Mouse (Mus musculus) lung, embryonic 15.5 days (tissue): ENCODE measurements around the gene Ppip5k1. TPM values are rescaled to one million over a fixed set of nuclear protein-coding genes. Genes with fewer than 3 reads are reported as not detected.

Source experiments
- ATAC-seq: fragments of 200-750 bp; cut with Nextera tagmentation; 2 replicates; pipeline ENCODE4 v1.8.0; 2017; ENCODE audit warnings: moderate number of reproducible peaks, borderline replicate concordance; ENCODE audit not compliant: low FRiP score, low TSS enrichment; ENCODE audit errors: extremely low read depth
- H3K27ac ChIP-seq: fragments of 300-500 bp; sonication (generic); 2 replicates; pipeline ENCODE4 v1.5.1; 2015; ENCODE audit warnings: moderate library complexity, mild to moderate bottlenecking, inconsistent platforms
- H3K27me3 ChIP-seq: fragments of 300-500 bp; sonication (generic); 2 replicates; pipeline ENCODE4 v1.6.1; 2015; ENCODE audit warnings: inconsistent platforms
- H3K36me3 ChIP-seq: fragments of 300-500 bp; sonication (generic); 2 replicates; pipeline ENCODE4 v1.6.1; 2015; ENCODE audit warnings: inconsistent platforms
- H3K4me1 ChIP-seq: fragments of 300-500 bp; sonication (generic); 2 replicates; pipeline ENCODE4 v1.6.1; 2015; ENCODE audit warnings: inconsistent platforms
- H3K4me2 ChIP-seq: fragments of 300-500 bp; sonication (generic); 2 replicates; pipeline ENCODE4 v1.6.1; 2015; ENCODE audit warnings: inconsistent platforms, mild to moderate bottlenecking, moderate library complexity
- H3K4me3 ChIP-seq: fragments of 300-500 bp; sonication (generic); 2 replicates; pipeline ENCODE4 v1.5.1; 2015; ENCODE audit warnings: mild to moderate bottlenecking, inconsistent platforms
- H3K9ac ChIP-seq: fragments of 300-500 bp; sonication (generic); 2 replicates; pipeline ENCODE4 v1.6.1; 2015; ENCODE audit warnings: inconsistent platforms
- H3K9me3 ChIP-seq: fragments of 300-500 bp; sonication (generic); 2 replicates; pipeline ENCODE4 v1.6.1; 2016; ENCODE audit warnings: inconsistent platforms
- WGBS: fragments of 180-500 bp; shearing (Covaris S2); methylation state at CpG from one replicate; pipeline ENCODE4 v1.1.7; 2015; 5-methylcytosine and 5-hydroxymethylcytosine counted together
- polyA plus RNA-seq: library from polyadenylated mRNA; unstranded; fragments of >200 nt; fragmentation: Nextera tagmentation; extraction: Ambion mirVana; gene quantifications from 2 replicates; pipeline ENCODE4 v1.2.1, GENCODE M21; 2015

Gene Ppip5k1
- polyA plus RNA-seq, 1 experiment from 2014 or later, result 12.3 TPM

GRCm38 (mm10) chr2:121297701-121298100 lies 57.5 kb downstream of the Ppip5k1 start:
- Histone ChIP-seq H3K27me3 (peaks cover 47% of the 10 kb centered on the region), H3K4me1 (peaks cover 43% of the 10 kb centered on the region), H3K4me3 (no peak overlapping the region), H3K9me3 (no peaks in the 10 kb centered on the region), H3K36me3 (no peaks in the 10 kb centered on the region), H3K27ac (no peak overlapping the region), H3K4me2 (0 out of 2 replicates have a peak overlapping the region, but pooled peaks have one; percentile 19), H3K9ac (no peak overlapping the region)
- 16% methylated on average over 9 of the region's 9 CpGs for WGBS
- no peak for ATAC-seq

- ATAC-seq, result no peak
- H3K27ac ChIP-seq, result no peak overlapping the region
- H3K36me3 ChIP-seq, result no peaks in the 10 kb centered on the region
- no peak overlapping the region for H3K9ac ChIP-seq
- H3K4me1 ChIP-seq, result peaks cover 43% of the 10 kb centered on the region
- 23% methylated on average over 6 of the region's 6 CpGs for WGBS
- peaks cover 51% of the 10 kb centered on the region for H3K27me3 ChIP-seq
- H3K4me3 ChIP-seq, result peak overlapping the region; percentile 49
- no peaks in the 10 kb centered on the region for H3K9me3 ChIP-seq
- H3K4me2 ChIP-seq, result peak overlapping the region; percentile 82
Measured at GRCm38 (mm10) chr2:121296754-121297231, 58.4 kb downstream of the Ppip5k1 start.

GRCm38 (mm10) chr2:121295608-121296571 lies 59.3 kb downstream of the Ppip5k1 start:
- Histone ChIP-seq H3K9ac (peak overlapping the region; percentile 47), H3K9me3 (no peaks in the 10 kb centered on the region), H3K4me1 (peaks cover 43% of the 10 kb centered on the region), H3K36me3 (no peaks in the 10 kb centered on the region), H3K4me3 (peak overlapping the region; percentile 49), H3K27ac (no peak overlapping the region), H3K27me3 (peaks cover 60% of the 10 kb centered on the region), H3K4me2 (peak overlapping the region; percentile 82)
- ATAC-seq, result peak; percentile 32
- WGBS, result 2% methylated on average over 15 of the region's 15 CpGs

GRCm38 (mm10) chr2:121294753-121295607 lies 60.2 kb downstream of the Ppip5k1 start:
- Histone ChIP-seq H3K9ac (peak overlapping the region; percentile 47), H3K4me3 (peak overlapping the region; percentile 49), H3K4me2 (peak overlapping the region; percentile 82), H3K36me3 (no peaks in the 10 kb centered on the region), H3K4me1 (peaks cover 43% of the 10 kb centered on the region), H3K9me3 (no peaks in the 10 kb centered on the region), H3K27me3 (peaks cover 64% of the 10 kb centered on the region), H3K27ac (no peak overlapping the region; the same call in 1 of the 2 replicates)
- ATAC-seq, result peak; percentile 84
- under 1% methylated on average over 18 of the region's 18 CpGs for WGBS

GRCm38 (mm10) chr2:121294182-121294581 lies 61.0 kb downstream of the Ppip5k1 start:
- peaks cover 47% of the 10 kb centered on the region for H3K4me1 ChIP-seq
- no peak overlapping the region for H3K27ac ChIP-seq
- 0 out of 2 replicates have a peak overlapping the region, but pooled peaks have one; percentile 49 for H3K4me3 ChIP-seq
- no peaks in the 10 kb centered on the region for H3K36me3 ChIP-seq
- WGBS, result 16% methylated on average over 4 of the region's 4 CpGs
- ATAC-seq, result no peak
- H3K9ac ChIP-seq, result 0 out of 2 replicates have a peak overlapping the region, but pooled peaks have one; percentile 18
- no peaks in the 10 kb centered on the region for H3K9me3 ChIP-seq
- peak overlapping the region; percentile 82 for H3K4me2 ChIP-seq
- peaks cover 62% of the 10 kb centered on the region for H3K27me3 ChIP-seq

GRCm38 (mm10) chr2:121292316-121293013 lies 62.7 kb downstream of the Ppip5k1 start:
- H3K9me3 ChIP-seq, result no peaks in the 10 kb centered on the region
- H3K4me2 ChIP-seq, result no peak overlapping the region
- H3K4me3 ChIP-seq, result no peak overlapping the region
- H3K27me3 ChIP-seq, result peaks cover 64% of the 10 kb centered on the region
- H3K27ac ChIP-seq, result no peak overlapping the region
- ATAC-seq, result no peak
- 62% methylated on average over 5 of the region's 5 CpGs for WGBS
- H3K36me3 ChIP-seq, result no peaks in the 10 kb centered on the region
- peaks cover 46% of the 10 kb centered on the region for H3K4me1 ChIP-seq
- H3K9ac ChIP-seq, result no peak overlapping the region

GRCm38 (mm10) chr2:121289730-121290540 lies 65.3 kb downstream of the Ppip5k1 start:
- H3K9ac ChIP-seq, result 0 out of 2 replicates have a peak overlapping the region, but pooled peaks have one; percentile 1
- H3K27me3 ChIP-seq, result peaks cover 43% of the 10 kb centered on the region
- H3K27ac ChIP-seq, result no peak overlapping the region
- peaks cover 23% of the 10 kb centered on the region for H3K4me1 ChIP-seq
- no peaks in the 10 kb centered on the region for H3K36me3 ChIP-seq
- peak overlapping the region; percentile 64 for H3K4me2 ChIP-seq
- ATAC-seq, result 0 out of 2 replicates have a peak, but pooled peaks have one; percentile 8
- peak overlapping the region; percentile 39 for H3K4me3 ChIP-seq
- 5% methylated on average over 36 of the region's 36 CpGs for WGBS
- H3K9me3 ChIP-seq, result no peaks in the 10 kb centered on the region

GRCm38 (mm10) chr2:121288901-121289729 lies 66.1 kb downstream of the Ppip5k1 start, which contains the start of gene Map1a:
TSS of gene Map1a (plus strand) at chr2:121289600.
- Histone ChIP-seq H3K9ac (0 out of 2 replicates have a peak within 1 kb of the TSS, but pooled peaks have one; percentile 1), H3K4me2 (peak within 1 kb of the TSS; percentile 64), H3K9me3 (no peaks in the 10 kb centered on the region), H3K4me1 (peaks cover 15% of the 10 kb centered on the region), H3K36me3 (no peaks in the 10 kb centered on the region), H3K4me3 (peak within 1 kb of the TSS; percentile 39), H3K27me3 (peaks cover 43% of the 10 kb centered on the region), H3K27ac (no peak within 1 kb of the TSS)
- peak; percentile 96 for ATAC-seq
- 2% methylated on average over 48 of the region's 48 CpGs for WGBS

- no peak overlapping the region for H3K4me2 ChIP-seq
- peaks cover 11% of the 10 kb centered on the region for H3K4me1 ChIP-seq
- 68% methylated on average over 2 of the region's 2 CpGs for WGBS
- H3K27ac ChIP-seq, result no peak overlapping the region
- no peak overlapping the region for H3K9ac ChIP-seq
- H3K4me3 ChIP-seq, result no peak overlapping the region
- no peaks in the 10 kb centered on the region for H3K36me3 ChIP-seq
- H3K9me3 ChIP-seq, result no peaks in the 10 kb centered on the region
- H3K27me3 ChIP-seq, result peaks cover 40% of the 10 kb centered on the region
- ATAC-seq, result no peak
Measured at GRCm38 (mm10) chr2:121287850-121288249, 67.3 kb downstream of the Ppip5k1 start.
